Mouse (Mus musculus) spleen, postnatal 36 days (tissue): ENCODE measurements around the gene Wdr5b.
"Not testable (repeated sequence)": the region's sequence is repeated elsewhere in the genome, so short reads cannot be mapped to it uniquely, and the experiment has no call there.

Source experiments
- DNase-seq, 2 experiments: peaks; one replicate each; pipeline ENCODE4 v3.0.0; 2022; ENCODE audit warnings: low spot score in 2 of 2, mixed read lengths in 1 of 2

The Wdr5b gene

DNA sequence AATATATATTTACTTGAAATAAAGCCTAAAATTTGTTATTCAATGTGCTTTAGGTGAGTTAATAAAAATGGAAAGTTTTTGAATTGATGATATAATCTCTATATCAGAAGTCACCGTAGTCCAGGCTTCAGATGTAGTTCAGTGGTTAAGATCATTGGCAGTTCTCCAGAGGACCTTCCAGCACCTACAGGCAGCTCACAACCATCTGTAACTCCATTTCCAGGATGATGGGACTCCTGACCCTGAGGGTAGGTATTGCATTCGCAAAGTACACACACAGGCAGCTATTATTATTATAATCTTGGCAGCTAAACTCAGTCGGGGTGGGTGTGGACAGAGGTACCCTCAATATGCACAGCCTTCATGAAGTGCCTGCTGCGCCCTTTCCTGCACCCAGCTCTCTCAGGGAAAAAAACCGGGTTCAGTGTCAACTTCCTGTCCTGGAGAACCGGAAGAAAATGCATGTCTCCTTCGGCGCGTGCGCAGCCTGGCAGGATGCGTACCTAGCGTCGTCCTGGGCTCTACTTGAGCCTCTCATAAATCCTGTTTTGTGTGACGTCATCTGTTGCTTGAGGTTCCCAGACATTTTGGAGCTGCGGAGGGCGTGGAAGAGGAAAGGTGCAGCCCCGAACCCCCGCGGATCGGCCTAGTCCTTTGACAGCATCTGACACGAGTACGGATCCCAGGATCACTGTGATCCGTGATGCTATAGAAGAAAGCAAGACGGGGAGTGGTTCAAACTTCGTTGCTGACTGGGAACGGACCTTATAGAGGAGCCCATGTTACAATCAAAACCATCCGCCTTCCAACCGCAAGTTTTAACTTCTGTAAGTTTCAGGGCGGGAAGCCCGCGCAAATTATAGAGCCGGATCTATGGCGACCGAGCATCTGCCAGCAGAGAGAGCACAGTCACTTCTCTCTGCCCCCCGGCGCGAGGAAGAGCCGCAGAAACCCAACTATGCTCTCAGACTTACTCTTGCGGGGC is at the start of gene Wdr5b:
TSS of gene Wdr5b (plus strand) at position 551 of the 985 bp plus-strand sequence.
- DNase-seq = peak; percentile 93 to 96

DNA sequence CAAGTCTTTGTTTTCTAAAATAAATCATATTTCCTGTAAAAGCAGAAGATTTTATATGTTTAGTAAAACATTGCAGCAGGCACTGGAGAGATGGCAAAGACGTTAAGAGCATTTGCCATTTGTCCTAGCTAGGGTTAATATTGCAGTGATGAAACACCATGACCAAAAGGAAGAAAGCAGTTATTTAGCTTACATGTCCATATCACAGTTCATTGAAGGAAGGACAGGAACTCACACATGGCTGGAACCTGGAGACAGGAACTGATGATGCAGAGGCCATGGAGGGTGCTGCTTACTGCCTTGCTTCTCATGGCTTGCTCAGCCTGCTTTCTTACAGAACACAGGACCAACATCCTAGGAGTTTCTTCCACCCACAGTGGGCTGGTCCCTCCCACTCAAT is 48.6 kb upstream of the Wdr5b start:
- DNase-seq = no peak

DNA sequence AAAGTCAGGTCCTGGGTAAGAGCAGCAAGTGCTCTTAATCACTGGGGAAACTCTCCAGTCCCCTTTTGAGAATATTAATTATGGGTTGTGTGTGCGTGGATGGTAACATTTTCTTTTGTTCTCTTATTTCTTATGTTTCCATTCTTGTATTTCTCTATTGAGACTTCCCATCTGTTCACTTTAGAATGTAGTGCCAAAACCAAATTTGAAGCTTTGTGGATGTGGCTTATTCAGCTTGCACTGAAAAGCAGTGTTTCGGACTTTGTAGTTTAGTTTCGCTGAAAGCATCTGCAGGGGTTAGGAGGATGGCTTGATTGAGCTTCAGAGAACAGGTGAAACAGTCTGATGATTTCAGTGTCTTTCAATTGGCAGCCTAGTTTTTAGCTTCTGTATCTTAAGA is 47.7 kb upstream of the Wdr5b start:
- no peak for DNase-seq

DNA sequence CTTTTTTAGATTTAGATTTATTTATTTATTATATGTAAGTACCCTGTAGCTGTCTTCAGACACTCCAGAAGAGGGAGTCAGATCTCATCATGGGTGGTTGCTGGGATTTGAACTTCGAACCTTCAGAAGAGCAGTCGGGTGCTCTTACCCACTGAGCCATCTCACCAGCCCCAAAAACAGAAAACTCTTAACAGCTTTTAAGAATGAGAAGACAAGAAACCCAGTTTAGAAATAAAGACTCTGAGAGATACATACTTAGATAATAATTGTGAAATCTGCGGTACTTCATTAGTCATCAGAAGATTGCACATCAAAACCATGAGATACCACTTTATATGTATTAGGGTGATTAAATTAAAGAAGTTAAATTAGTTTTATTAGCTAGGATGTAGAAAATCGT is 42.1 kb upstream of the Wdr5b start:
- not testable (repeated sequence) for DNase-seq

DNA sequence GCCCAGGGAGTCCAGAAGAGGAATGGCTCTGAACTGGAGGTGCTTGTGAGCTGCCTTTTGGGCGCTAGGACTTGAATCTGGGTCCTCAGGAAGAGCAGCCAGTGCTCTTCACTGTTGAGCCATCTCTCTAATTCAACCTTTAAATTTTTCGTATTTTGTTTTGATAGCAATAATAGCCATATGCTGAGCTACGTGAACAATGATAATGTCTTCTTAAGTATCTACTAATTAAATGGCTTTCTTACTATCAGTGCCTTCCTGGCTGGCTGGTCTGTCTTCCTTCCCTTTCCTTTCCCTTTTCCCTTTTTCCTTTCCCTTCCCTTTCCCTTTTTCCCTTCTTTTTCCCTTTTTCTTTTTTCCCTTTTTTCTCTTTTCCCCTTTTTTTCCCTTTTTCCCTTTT is 32.6 kb upstream of the Wdr5b start:
- DNase-seq = no peak

DNA sequence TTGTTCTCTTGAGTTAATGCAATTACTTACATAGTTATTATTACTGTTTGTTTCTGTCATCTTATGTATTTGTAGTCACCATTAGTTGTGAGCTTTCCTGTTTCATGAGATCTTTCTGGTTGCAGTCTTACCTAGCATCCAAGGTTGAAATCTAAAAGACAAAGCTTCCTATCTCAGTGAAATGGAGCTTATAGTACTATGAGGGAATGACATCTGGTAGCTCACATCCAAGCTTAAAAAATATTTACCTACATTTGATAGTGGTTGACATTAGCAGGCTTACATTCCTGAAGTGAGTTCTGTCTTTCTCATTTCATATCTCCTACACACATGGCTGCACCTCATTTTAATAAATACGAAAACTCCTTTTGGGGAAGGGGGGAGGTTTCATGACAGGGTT is 24.7 kb upstream of the Wdr5b start:
- DNase-seq = no peak

DNA sequence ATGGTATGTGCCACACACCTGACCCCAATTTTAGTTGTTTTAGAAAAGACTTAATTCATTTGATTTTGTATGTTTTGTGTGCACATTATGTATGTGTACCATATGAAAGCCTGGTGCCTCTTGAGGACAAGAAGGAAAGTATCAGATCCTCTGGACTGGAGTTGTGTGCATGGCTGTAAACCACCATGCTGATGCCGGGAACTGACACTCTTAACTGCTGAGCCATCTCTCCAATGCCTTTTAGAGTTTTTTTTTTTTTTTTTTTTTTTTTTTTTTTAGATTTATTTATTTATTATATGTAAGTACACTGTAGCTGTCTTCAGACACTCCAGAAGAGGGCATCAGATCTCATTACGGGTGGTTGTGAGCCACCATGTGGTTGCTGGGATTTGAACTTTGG is 12.9 kb upstream of the Wdr5b start:
- DNase-seq = not testable (repeated sequence)

DNA sequence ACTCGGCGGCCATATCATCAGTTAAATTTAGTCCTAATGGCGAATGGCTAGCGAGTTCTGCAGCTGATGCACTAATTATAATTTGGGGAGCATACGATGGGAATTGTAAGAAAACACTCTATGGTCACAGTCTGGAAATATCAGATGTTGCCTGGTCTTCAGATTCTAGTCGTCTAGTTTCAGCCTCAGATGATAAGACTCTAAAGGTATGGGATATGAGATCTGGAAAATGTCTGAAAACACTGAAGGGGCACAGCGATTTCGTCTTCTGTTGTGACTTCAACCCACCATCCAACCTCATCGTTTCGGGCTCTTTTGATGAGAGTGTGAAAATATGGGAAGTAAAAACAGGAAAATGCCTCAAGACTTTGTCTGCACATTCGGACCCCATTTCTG is 633 bp downstream of the Wdr5b start:
- DNase-seq = no peak

DNA sequence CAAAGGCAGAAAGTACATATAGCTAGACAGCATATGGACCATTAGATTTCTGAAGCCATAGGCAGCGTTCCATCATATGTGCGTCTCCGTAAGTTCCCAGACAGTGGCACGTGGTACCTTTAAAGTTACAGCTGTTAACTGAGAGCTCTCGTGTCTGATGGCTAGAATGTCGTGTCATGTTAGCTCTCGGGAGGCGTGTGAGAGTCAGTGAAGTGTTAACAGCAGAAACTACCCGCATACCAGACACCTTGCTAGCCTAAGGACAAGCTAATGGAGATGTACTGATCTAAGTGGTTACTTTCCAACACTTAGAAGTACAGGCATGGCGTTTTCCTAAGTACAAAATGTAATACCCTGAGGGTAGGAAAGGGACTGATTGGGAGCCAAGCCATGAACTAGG is 2.1 kb downstream of the Wdr5b start:
- DNase-seq = no peak

DNA sequence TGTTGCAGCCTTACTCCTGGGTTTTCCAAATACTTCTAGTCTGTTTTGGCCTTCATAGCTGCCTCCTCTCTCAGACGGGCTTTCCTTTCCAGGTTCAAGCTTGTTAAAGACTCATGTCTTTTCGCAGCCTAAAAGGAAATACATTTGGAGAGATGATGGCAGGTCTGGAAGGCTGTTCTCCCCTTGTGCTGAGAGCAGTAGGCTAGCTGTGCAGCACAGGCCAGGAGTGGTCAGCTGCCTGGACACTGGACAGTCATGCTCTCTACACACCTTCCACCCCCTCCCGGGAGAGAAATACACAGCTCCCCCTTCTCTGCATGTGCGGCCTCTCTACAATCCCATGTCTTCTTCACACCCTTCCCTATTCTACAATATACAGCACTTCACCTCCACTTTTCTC is 3.0 kb downstream of the Wdr5b start:
- DNase-seq = no peak

DNA sequence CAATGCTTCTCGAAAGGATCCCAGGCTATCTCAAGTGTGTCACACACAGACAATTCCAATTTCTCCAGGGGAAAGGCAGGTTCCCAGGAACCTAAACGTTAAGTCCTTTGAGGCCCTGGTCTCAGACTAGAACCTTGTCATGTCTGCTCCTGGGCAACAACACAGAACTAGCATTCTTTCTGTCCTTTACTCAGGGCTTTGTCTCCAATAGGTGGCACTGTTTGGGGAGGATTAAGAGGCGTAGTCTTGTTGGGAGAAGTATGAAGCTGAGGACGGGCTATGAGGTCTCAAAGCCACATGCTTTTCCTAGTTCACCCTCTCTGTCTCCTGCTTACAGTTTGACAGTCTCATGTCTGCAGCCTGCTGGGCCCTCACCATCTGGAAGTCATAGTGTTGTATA is 6.5 kb downstream of the Wdr5b start:
- no peak for DNase-seq

DNA sequence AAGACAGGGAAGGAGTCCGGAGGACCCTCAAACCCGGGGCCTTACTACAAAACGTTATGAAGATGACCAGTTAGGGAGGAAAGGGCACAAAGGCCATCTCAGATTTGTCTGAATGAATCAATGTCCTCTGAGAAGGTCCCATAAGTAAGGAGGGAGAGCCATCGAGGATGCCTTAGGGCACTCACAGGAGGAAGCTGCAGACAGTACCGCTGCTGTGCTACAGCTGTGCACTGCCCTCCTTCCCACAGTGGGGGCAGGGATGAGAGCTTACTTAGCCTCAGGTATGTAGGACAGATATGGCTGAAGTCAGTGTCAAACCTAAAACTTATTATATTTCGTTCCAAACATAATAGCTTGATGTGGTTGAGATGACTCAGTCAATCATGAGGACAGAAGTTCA is 10.5 kb downstream of the Wdr5b start:
- DNase-seq = no peak

DNA sequence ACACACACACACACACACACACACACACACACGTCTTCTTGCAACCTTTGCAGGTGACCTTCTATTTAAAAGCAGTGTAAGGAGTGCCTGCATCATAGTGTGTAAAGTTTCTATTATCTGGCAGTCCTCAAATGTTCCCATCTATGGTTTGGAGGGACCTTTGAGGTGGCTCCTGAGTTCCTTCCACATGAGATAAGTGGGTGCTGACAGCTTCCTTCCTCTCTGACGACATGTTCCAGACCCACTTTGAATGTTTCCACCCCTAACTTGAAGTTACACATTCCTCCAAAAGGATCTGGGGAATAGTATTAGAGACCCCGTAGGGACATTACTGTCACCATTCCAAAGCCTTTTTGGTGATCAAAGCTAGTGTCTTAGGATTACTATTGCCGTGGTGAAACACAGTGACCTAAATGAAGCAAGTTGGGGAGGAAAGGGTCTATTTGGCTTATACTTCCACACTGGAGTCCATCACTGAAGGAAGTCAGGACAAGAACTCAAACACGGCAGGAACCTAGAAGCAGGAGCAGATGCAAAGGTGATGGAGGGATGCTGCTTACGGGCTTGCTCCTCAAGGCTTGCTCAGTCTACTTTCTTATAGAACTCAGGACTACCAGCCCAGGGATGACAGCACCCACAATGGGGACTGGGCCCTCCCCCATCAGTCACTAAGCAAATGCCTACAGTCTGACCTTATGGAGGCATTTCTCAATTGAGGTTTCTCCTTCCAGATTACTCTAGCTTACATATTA is 12.7 kb downstream of the Wdr5b start:
- DNase-seq = no peak

DNA sequence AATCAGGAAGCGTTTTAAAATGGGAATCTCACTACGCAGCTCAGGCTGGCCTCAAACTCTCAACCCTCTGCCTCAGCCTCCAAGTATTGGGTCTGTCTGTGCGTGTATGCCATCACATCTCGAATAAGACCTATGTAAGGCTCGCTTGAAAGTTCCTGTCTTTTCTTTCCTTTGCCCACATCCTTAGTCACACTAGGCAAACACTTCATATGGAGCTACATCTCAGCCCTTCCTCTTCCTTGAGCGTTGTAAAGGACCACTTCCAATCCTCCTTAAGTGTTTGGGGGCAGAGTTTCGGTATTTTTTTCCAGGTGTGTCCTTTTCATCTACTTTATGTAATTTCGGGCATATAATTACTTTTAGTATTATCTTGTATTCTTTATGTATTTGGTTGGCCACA is 13.9 kb downstream of the Wdr5b start:
- DNase-seq = no peak

DNA sequence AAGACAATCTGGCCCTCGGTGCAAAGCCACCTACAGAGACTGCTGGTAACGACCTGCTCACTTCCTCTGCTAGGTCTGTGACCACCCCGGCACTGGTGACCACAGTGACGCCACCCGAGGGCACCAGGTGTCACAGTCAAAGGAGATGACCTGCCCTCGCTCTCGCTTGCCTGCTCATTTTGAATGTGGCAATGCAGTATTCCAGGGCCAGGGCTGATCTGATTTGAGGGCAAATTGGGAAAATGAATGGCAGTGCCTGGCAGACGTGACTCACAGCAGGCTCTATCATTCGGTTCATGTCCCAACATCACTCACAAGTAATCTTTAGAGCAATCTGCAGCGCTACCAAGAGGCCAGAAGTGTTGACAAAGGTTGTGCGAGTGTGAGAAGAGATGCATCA is 15.4 kb downstream of the Wdr5b start:
- DNase-seq = no peak

DNA sequence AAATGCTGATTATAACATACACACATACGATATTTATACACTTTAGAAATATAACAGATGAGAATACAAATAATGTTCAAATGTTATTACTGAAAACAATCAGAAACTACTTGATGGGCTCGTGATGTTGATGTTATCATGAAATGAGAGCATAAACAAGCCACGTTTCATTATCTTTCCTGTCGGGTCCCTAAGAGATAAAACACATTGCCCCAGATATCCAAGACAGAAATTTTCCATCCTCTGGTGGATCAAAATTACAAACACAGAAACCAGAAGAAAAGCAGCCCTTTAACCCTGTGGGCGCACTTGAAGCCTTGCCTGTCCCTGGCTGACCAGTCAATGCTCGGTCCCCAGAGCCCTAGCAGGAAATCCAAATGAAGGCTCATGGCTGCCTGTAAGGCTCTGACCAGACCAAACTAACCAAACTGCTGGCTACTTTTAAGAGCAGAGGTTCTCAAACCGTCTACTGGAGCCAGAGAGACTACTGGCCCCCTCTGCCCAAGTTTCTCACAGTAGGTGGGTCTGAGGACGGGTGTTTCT is 17.0 kb downstream of the Wdr5b start:
- DNase-seq = no peak

DNA sequence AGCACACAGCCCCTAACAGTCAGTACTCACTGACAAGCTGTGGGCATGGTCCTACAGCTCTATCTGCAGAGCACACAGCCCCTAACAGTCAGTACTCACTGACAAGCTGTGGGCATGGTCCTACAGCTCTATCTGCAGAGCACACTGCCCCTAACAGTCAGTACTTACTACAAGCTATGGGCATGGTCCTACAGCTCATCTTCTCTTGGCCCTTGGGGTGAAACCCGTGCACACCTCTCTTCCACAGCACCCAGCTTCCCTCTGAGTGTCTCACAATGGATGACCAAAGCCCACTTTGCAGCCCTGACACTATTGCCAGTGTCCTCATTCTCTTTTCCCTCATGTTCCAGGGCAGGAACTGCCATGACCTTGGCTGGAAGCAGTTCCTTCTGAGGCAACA is 21.5 kb downstream of the Wdr5b start:
- DNase-seq = not testable (repeated sequence)

DNA sequence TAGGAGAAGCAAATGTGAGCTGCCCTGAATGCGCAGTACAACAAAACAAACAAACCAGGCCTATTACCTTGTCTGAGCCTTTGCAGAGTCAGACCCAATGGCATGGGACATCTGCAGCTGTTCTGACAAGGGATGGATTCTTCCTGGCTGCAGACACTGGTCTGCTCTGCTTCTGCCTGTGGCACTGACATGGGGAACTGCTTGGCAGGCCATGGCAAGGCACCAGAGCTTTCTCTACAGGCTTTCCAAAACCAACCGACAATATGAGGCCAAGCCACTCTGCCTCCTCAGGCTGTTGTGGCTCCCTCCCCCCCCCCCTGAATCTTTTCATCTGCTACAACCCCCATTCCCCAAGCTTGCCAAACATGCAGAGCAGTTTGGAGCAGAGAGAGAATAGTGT is 22.3 kb downstream of the Wdr5b start:
- no peak for DNase-seq

DNA sequence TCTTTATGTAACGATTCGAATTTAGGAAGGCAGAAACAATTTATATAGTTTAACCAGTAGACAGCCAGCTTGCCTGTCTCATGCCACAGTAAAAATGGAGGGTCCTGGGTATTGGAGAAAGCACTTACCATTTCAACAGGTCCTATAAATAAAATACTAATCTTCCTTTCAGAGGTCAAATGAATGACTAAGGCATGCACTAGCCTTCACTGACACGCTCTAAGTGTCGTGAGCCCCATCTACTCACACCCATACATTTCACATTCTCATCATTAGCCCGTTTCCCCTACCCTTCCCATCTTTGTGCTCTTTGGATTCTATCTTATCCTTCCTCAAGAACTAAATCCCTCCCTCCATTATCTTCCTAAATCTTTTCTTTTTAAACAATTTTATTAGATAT is 23.9 kb downstream of the Wdr5b start:
- no peak for DNase-seq

DNA sequence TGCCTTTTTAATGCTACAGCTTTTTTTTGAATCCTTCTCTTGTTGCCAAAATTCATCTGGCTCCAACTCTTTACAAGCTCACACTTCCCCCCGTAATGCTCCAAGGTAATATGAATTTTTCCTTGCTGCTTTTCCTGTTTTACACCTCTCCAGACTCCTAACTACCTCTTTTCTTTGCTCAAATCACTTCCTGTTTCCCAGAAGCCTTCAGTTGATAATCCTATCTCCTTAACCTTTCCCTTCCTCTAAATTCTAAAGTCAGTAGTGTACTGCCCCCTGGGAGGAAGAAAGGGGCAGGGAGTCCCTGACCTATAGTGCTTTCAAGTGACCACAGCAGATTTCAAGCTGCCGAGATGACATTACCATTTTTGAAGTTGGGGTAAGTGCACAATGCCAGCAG is 26.7 kb downstream of the Wdr5b start:
- DNase-seq = no peak

DNA sequence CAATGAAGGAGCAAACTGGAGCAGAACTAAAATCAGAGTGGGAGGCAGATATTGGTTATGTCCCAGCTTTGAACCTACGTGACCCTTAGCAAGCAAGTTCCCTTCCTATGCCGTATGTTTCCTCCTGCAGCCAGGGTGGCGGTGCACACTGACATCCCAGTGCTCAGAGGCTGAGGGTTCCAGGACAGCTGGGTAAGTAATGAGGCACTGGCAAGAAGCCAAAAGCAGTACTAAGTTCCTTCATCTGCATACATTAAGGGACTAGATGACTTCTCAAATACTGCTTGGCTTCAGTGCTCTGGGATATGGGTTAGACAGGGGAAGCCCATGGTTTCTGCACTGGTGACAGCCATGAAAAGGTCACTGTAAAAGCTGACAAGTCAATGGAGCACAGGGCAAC is 27.4 kb downstream of the Wdr5b start:
- DNase-seq = no peak

DNA sequence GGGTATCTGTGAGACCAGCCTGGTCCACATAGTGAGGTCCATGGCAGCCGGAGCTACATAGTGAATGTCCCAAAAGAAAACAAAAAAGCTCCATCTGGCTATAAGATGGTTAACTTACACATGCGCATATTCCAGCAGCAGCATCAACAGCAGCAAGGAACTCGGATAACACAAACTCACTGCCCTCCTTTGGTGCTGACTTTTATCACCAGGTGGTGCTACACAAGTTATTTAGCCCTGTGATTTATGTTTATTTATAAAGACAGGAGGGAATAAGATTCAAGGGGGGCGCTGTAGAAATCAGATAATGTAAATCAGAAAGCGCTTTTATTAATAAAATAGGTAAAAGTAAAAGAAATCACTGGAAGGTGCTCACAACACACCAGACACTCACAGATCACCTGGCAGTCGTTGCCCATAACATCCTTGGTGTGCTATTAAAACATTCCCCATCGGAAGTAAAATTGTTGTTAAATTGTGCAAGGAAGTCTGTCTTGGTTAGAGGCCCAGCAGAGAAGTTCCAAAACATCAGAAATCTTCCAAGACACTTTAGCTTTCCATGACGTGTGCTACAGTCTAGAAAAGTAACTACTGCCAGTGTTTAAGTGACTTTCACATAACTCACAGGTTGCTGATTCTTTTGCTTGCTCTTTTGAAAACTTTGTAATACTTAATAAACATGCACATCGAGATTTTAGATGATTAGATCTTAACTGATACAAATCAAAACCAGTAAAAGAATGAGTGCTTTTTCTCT is 29.0 kb downstream of the Wdr5b start:
- no peak for DNase-seq
